Mouse (Mus musculus) CH12.LX (cell line): Measurements from ENCODE around the gene Sprn. TPM values are rescaled to one million over a fixed set of nuclear protein-coding genes. Genes with fewer than 3 reads are reported as not detected.

ENCODE experiments used
- DNase-seq: peaks from one replicate; pipeline ENCODE4 v3.0.0-alpha.2; 2013; ENCODE audit errors: extremely low read depth
- H3K27ac ChIP-seq: 2 replicates; pipeline ENCODE4 v1.5.1; 2012; ENCODE audit warnings: low read depth, mild to moderate bottlenecking, control low read depth, moderate library complexity; ENCODE audit not compliant: insufficient read depth
- H3K27me3 ChIP-seq: replicated peaks from 2 replicates; pipeline ENCODE3; 2012; ENCODE audit warnings: inconsistent platforms
- H3K36me3 ChIP-seq, 2 experiments: replicated peaks in 1 of 2; 2 replicates each; pipeline versions ENCODE3 to v1.6.1; 2012; ENCODE audit warnings: inconsistent platforms in 1 of 2, low read length in 1 of 2, mild to moderate bottlenecking in 1 of 2, mixed read lengths in 1 of 2, moderate library complexity in 1 of 2; ENCODE audit not compliant: control insufficient read depth in 1 of 2, insufficient read depth in 1 of 2
- H3K4me1 ChIP-seq, 2 experiments: 2 replicates each; pipeline ENCODE4 v1.6.1; 2012; ENCODE audit warnings: inconsistent platforms in 1 of 2, moderate library complexity in 1 of 2; ENCODE audit not compliant: insufficient read depth in 2 of 2, control insufficient read depth in 1 of 2
- H3K4me2 ChIP-seq: 2 replicates; pipeline ENCODE4 v1.6.1; 2012; ENCODE audit warnings: low read depth, mild to moderate bottlenecking, control low read depth; ENCODE audit not compliant: poor library complexity, insufficient read depth, severe bottlenecking
- H3K4me3 ChIP-seq, 3 experiments: fragments of 150-350 bp in 1 of 3; sonication (generic) in 1 of 3; replicated peaks in 1 of 3; 2 replicates each; pipeline versions ENCODE3 to v1.5.1; 2011 to 2012; ENCODE audit warnings: low read depth in 2 of 3, low read length in 2 of 3, mild to moderate bottlenecking in 2 of 3, moderate library complexity in 2 of 3, control low read depth in 1 of 3, improper control_type of control experiment in 1 of 3, inconsistent platforms in 1 of 3, mixed read lengths in 1 of 3; ENCODE audit not compliant: poor library complexity in 1 of 3
- H3K79me2 ChIP-seq: replicated peaks from 2 replicates; pipeline ENCODE4 v1.6.1; 2012; ENCODE audit warnings: mild to moderate bottlenecking, moderate library complexity; ENCODE audit not compliant: control insufficient read depth, poor library complexity, insufficient read depth, severe bottlenecking; ENCODE audit errors: extremely low read depth
- H3K9ac ChIP-seq: 2 replicates; pipeline ENCODE4 v1.6.1; 2012; ENCODE audit warnings: low read depth, mild to moderate bottlenecking, control low read depth, moderate library complexity; ENCODE audit not compliant: insufficient read depth
- H3K9me3 ChIP-seq: replicated peaks from 2 replicates; pipeline ENCODE3; 2012; ENCODE audit warnings: low read length, inconsistent platforms, mixed read lengths
- CHD1 ChIP-seq: IDR thresholded peaks from 2 replicates; pipeline ENCODE4 v1.6.1; 2012; ENCODE audit warnings: low read depth, low read length, improper control_type of control experiment, inconsistent platforms
- CTCF ChIP-seq, 2 experiments: IDR thresholded peaks in 1 of 2; conservative IDR thresholded peaks in 1 of 2; 2 replicates each; pipeline ENCODE4 v1.5.1; 2011 to 2012; ENCODE audit warnings: low read depth in 2 of 2, low read length in 2 of 2, improper control_type of control experiment in 1 of 2, inconsistent platforms in 1 of 2, mild to moderate bottlenecking in 1 of 2, moderate library complexity in 1 of 2
- E2F4 ChIP-seq: IDR thresholded peaks from 2 replicates; pipeline ENCODE4 v1.6.1; 2011; ENCODE audit warnings: low read depth, low read length, improper control_type of control experiment; ENCODE audit not compliant: insufficient replicate concordance
- HCFC1 ChIP-seq: IDR thresholded peaks from 2 replicates; pipeline ENCODE4 v1.6.1; 2012; ENCODE audit warnings: low read depth, mild to moderate bottlenecking, inconsistent platforms, low read length, improper control_type of control experiment
- JUN ChIP-seq: IDR thresholded peaks from 2 replicates; pipeline ENCODE4 v1.6.1; 2011; ENCODE audit warnings: low read depth, mild to moderate bottlenecking, low read length, improper control_type of control experiment, moderate library complexity; ENCODE audit not compliant: insufficient read depth
- MAFK ChIP-seq: IDR thresholded peaks from 2 replicates; pipeline ENCODE4 v1.6.1; 2011; ENCODE audit warnings: low read length, improper control_type of control experiment; ENCODE audit not compliant: insufficient replicate concordance
- MAX ChIP-seq: IDR thresholded peaks from 2 replicates; pipeline ENCODE4 v1.6.1; 2011; ENCODE audit warnings: low read length, improper control_type of control experiment
- MAZ ChIP-seq: IDR thresholded peaks from 2 replicates; pipeline ENCODE4 v1.6.1; 2012; ENCODE audit warnings: low read depth, mild to moderate bottlenecking, inconsistent platforms, low read length, improper control_type of control experiment, moderate library complexity
- NELFE ChIP-seq: IDR thresholded peaks from 2 replicates; pipeline ENCODE4 v1.6.1; 2011; ENCODE audit warnings: low read depth, low read length, improper control_type of control experiment
- NRF1 ChIP-seq: IDR thresholded peaks from 2 replicates; pipeline ENCODE4 v1.6.1; 2014; ENCODE audit warnings: low read depth, mild to moderate bottlenecking, inconsistent platforms, low read length, improper control_type of control experiment, moderate library complexity
- PAX5 ChIP-seq: IDR thresholded peaks from 2 replicates; pipeline ENCODE4 v1.6.1; 2012; ENCODE audit warnings: low read length, inconsistent platforms, mixed read lengths
- POLR2AphosphoS2 ChIP-seq: IDR thresholded peaks from 2 replicates; pipeline ENCODE4 v1.6.1; 2011; ENCODE audit warnings: low read depth, low read length, improper control_type of control experiment
- SIN3A ChIP-seq: IDR thresholded peaks from 2 replicates; pipeline ENCODE4 v1.6.1; 2012; ENCODE audit warnings: low read length, improper control_type of control experiment, inconsistent platforms
- UBTF ChIP-seq: IDR thresholded peaks from 2 replicates; pipeline ENCODE4 v1.6.1; 2012; ENCODE audit warnings: low read depth, mild to moderate bottlenecking, inconsistent platforms, low read length, improper control_type of control experiment, moderate library complexity
- ZKSCAN1 ChIP-seq: IDR thresholded peaks from 2 replicates; pipeline ENCODE4 v1.6.1; 2012; ENCODE audit warnings: low read depth, inconsistent platforms, low read length, improper control_type of control experiment, borderline replicate concordance
- ZMIZ1 ChIP-seq: IDR thresholded peaks from 2 replicates; pipeline ENCODE4 v1.6.1; 2012; ENCODE audit warnings: low read depth, mild to moderate bottlenecking, inconsistent platforms, low read length, improper control_type of control experiment
- ZNF384 ChIP-seq: IDR thresholded peaks from 2 replicates; pipeline ENCODE4 v1.6.1; 2012; ENCODE audit warnings: low read depth, low read length, improper control_type of control experiment, inconsistent platforms
- dilution Hi-C: fragments of 300-500 bp; cut with MboI; formaldehyde crosslinking; loops from 2 replicates; pipeline ENCODE4 v1.14.3; 2020; ENCODE audit warnings: low sequenced_read_pairs; ENCODE audit not compliant: extremely low pct_unique_long_range_greater_than_20kb, extremely low pct_ligation_motif_present
- in situ Hi-C: fragments of 300-500 bp; cut with MboI; formaldehyde crosslinking; loops from 3 replicates; pipeline ENCODE4 v1.14.3; 2019; ENCODE audit warnings: low sequenced_read_pairs, low pct_ligation_motif_present, low pct_unique_long_range_greater_than_20kb, mixed read lengths
- polyA plus RNA-seq: library from polyadenylated mRNA; unstranded; fragments of >175 nt; gene quantifications from 2 replicates; pipeline ENCODE4 v1.2.1, GENCODE M21; 2012; ENCODE audit warnings: low read depth; ENCODE audit not compliant: insufficient read length
- total RNA-seq, 2 experiments: library from RNA; depleted of rRNA; stranded (reverse); fragments of 300-350 nt in 1 of 2; fragments of >200 nt in 1 of 2; gene quantifications; 2 replicates each; pipeline ENCODE4 v1.2.3; 2012 to 2014

The Sprn gene
- total and polyA plus RNA-seq, 3 experiments: not detected

GRCm38 (mm10) chr7:140115583-140116328, 38.9 kb downstream of the Sprn start, which contains the start of gene Paox:
Paox (plus strand) TSS chr7:140115799.
- H3K9ac ChIP-seq: peak within 1 kb of the TSS; percentile 96
- H3K27me3 ChIP-seq: no peaks in the 10 kb centered on the region
- peaks cover 16 to 33% of the 10 kb centered on the region in 2 experiments for H3K36me3 ChIP-seq
- in situ Hi-C loops (no loop called here), dilution Hi-C loops (no loop called here)
- peak within 1 kb of the TSS; percentile 73 to 97 (median 83) for H3K4me3 ChIP-seq
- peaks cover 2% of the 10 kb centered on the region for H3K79me2 ChIP-seq
- TF ChIP-seq SIN3A (peak; percentile 62; the same call in 1 of the 2 replicates), NRF1 (no peak)
- peak within 1 kb of the TSS; percentile 83 for H3K4me2 ChIP-seq
- peaks cover 7 to 41% of the 10 kb centered on the region in 2 experiments; a peak in 3 of 4 replicates for H3K4me1 ChIP-seq
- no peak for DNase-seq
- H3K9me3 ChIP-seq: no peaks in the 10 kb centered on the region
- H3K27ac ChIP-seq: peak within 1 kb of the TSS; percentile 84

DNA sequence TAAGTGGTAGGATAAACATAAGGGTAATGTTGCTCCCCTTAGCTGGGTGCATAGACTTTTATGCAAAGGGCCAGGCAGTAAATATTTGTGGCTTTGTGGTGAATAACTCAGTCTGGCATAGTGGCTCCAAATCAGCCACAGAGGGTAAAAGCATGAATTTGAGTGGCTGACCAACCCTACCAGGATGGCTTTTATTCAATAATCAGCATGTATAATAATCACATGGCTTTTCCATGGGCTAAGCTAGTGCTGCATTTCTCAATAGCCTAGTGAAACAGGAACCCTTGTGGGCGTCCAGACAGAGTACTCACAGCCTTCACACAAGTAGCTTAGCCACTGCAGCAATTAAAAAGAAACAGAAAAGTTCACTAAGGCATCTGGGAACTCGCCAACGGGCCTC, 42.7 kb downstream of the Sprn start:
- no peak overlapping the region for H3K4me2 ChIP-seq
- dilution Hi-C loops: no loop called here
- in situ Hi-C loops: no loop called here
- H3K4me1 ChIP-seq: peaks cover 3 to 13% of the 10 kb centered on the region in 2 experiments; a peak in 2 of 4 replicates
- DNase-seq: no peak
- H3K36me3 ChIP-seq: peaks cover 47 to 63% of the 10 kb centered on the region in 2 experiments
- no peaks in the 10 kb centered on the region for H3K27me3 ChIP-seq
- H3K9ac ChIP-seq: no peak overlapping the region
- no peak overlapping the region for H3K4me3 ChIP-seq
- H3K79me2 ChIP-seq: peaks cover 2% of the 10 kb centered on the region
- H3K9me3 ChIP-seq: no peaks in the 10 kb centered on the region
- TF ChIP-seq UBTF (no peak), ZKSCAN1 (no peak), JUN (no peak), NELFE (no peak), CHD1 (no peak), PAX5 (no peak), ZNF384 (no peak), ZMIZ1 (no peak), MAFK (no peak), POLR2AphosphoS2 (no peak), CTCF (conservative IDR thresholded peaks at IDR 0.05 in 1 of 2, IDR thresholded peaks at IDR 0.05 in 1 of 2; ENCODE audit: low read depth in 2 of 2, low read length in 2 of 2) (no peak), MAZ (no peak), HCFC1 (no peak), E2F4 (no peak), MAX (no peak)
- TF ChIP-seq, all 38 proteins: peak for 0
- H3K27ac ChIP-seq: no peak overlapping the region
